Mouse (Mus musculus) ES-E14 (cell line): Measurements from ENCODE around the gene Lsm2. TPM values are rescaled to one million over a fixed set of nuclear protein-coding genes. Genes with fewer than 3 reads are reported as not detected.

Experiments
- DNase-seq: peaks from one replicate; pipeline ENCODE4 v3.0.0-alpha.2; 2013; ENCODE audit warnings: low read depth, low spot score
- H3K27ac ChIP-seq: 2 replicates; pipeline ENCODE4 v1.5.1; 2012; ENCODE audit warnings: low read depth, mild to moderate bottlenecking, low read length, moderate library complexity, mixed read lengths; ENCODE audit not compliant: poor library complexity, insufficient read depth, severe bottlenecking
- H3K36me3 ChIP-seq: 2 replicates; pipeline ENCODE4 v1.6.1; 2012; ENCODE audit warnings: mild to moderate bottlenecking, low read length, moderate library complexity, mixed read lengths; ENCODE audit not compliant: control insufficient read depth, poor library complexity, insufficient read depth, severe bottlenecking
- H3K4me1 ChIP-seq, 2 experiments: fragments of 150-350 bp in 1 of 2; sonication (generic) in 1 of 2; 2 replicates each; pipeline ENCODE4 v1.6.1; 2012; ENCODE audit warnings: low read length in 2 of 2, mild to moderate bottlenecking in 1 of 2, mixed read lengths in 1 of 2; ENCODE audit not compliant: control insufficient read depth in 2 of 2, insufficient read depth in 2 of 2, poor library complexity in 1 of 2
- H3K4me3 ChIP-seq, 2 experiments: fragments of 150-350 bp in 1 of 2; sonication (generic) in 1 of 2; 2 replicates each; pipeline ENCODE4 v1.5.1; 2012; ENCODE audit warnings: low read length in 2 of 2, low read depth in 1 of 2, mild to moderate bottlenecking in 1 of 2, mixed read lengths in 1 of 2; ENCODE audit not compliant: insufficient read depth in 1 of 2, poor library complexity in 1 of 2, severe bottlenecking in 1 of 2
- H3K9ac ChIP-seq: 2 replicates; pipeline ENCODE4 v1.6.1; 2012; ENCODE audit warnings: low read depth, mild to moderate bottlenecking, low read length, mixed read lengths; ENCODE audit not compliant: poor library complexity, insufficient read depth, severe bottlenecking
- H3K9me3 ChIP-seq: fragments of 150-350 bp; sonication (generic); 2 replicates; pipeline ENCODE4 v1.6.1; 2012; ENCODE audit warnings: low read depth, mild to moderate bottlenecking, low read length; ENCODE audit not compliant: control insufficient read depth, insufficient read depth
- CHD2 ChIP-seq: IDR thresholded peaks from 2 replicates; pipeline ENCODE4 v1.6.1; 2014; ENCODE audit warnings: mild to moderate bottlenecking, low read depth, low read length, inconsistent platforms
- HCFC1 ChIP-seq: IDR thresholded peaks from 2 replicates; pipeline ENCODE4 v1.6.1; 2012; ENCODE audit warnings: low read length, inconsistent platforms, borderline replicate concordance; ENCODE audit not compliant: insufficient read depth
- MAFK ChIP-seq: IDR thresholded peaks from 2 replicates; pipeline ENCODE4 v1.6.1; 2014; ENCODE audit warnings: mild to moderate bottlenecking, low read depth, low read length, inconsistent platforms; ENCODE audit not compliant: insufficient read depth
- ZC3H11A ChIP-seq: IDR thresholded peaks from 2 replicates; pipeline ENCODE4 v1.6.1; 2012; ENCODE audit warnings: low read depth, mild to moderate bottlenecking, inconsistent platforms, low read length, borderline replicate concordance
- ZNF384 ChIP-seq: IDR thresholded peaks from 2 replicates; pipeline ENCODE4 v1.6.1; 2012; ENCODE audit warnings: low read depth, low read length, inconsistent platforms
- in situ Hi-C, 2 experiments: fragments of 600-800 bp; cut with MboI; formaldehyde crosslinking; loops; one replicate each; pipeline ENCODE4 v1.15.1; 2025; ENCODE audit warnings: low sequenced_read_pairs in 2 of 2, inconsistent platforms in 1 of 2; ENCODE audit not compliant: unreplicated experiment in 2 of 2
- total RNA-seq: library from RNA; depleted of rRNA; stranded (reverse); fragments of 300-350 nt; gene quantifications from 2 replicates; pipeline ENCODE4 v1.2.3, GENCODE M21; 2012

Lsm2 gene
- total RNA-seq, 1 experiment: 64.4 TPM

DNA sequence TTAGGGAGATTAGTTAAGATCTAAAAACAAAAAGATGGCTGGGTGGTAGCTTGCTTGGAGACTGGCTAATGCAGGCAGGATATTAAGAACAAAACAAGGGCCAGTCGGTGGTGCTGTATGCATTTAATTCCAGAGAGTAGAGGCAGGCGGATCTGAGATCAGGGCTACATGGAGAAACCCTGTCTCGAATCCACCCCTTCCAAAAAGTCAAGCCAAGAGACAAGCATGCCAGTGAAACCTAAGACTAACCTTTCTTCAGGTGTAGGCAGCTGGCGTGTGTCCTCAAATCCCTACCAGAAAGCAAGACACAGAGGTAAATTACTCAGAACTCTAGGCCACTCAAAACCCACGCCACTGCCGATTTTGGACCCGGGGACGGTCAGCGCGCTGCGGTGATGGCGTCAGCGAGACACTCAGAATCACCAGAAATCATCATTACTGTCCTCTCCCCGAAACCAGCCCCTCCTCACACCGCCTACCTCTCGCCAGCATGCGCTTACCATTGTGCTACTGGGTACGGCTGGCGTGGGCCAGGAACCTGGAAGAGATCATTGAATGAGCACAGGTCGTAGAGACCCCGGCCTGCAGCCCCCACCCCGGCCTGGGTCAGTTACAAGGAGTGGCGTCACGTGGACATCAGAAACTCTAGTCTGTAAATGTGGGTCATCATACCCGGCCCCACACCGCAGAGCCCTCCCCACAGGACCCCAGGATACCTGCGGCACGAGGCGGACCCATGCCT lies 29.9 kb upstream of the Lsm2 start:
- no peaks in the 10 kb centered on the region for H3K4me1 ChIP-seq
- H3K36me3 ChIP-seq: peaks cover 27% of the 10 kb centered on the region
- TF ChIP-seq HCFC1 (peak; percentile 25; the same call in 1 of the 2 replicates), MAFK (no peak)
- peak overlapping the region; percentile 100 for H3K9ac ChIP-seq
- H3K27ac ChIP-seq: peak overlapping the region; percentile 96
- no peak for DNase-seq
- in situ Hi-C loops: no loop called here
- H3K4me3 ChIP-seq: peak overlapping the region; percentile 75 to 97
- no peaks in the 10 kb centered on the region for H3K9me3 ChIP-seq

DNA sequence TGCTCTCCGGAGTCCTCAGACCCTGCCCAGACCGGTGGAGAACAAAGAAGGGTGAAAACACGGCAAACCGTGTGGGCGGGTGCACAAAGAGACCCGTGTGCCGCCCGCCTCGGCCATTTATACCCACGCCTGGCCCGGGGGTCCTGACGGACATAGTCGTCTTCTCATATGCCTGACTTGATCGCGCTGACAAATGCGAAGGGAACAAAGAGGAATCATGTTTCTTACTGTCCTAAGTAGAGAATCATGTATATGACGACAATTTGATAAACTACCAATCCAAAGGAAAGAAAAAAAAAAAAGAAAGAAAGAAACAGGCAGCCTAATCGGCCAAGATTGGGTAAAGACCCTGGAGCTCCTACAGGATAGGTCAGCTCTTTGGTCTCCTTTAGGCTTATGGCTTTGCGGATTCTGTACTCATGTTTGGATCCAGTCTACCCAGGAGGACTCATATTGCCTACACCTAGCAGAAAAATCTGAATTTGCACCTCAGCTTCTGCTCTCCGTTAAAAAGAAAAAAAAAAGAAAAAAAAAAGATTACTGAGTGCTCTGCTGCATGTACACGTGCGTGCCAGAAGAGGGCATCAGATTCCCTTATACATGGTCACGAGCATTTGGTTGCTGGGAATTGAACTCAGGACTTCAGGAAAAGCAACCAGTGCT lies 29.2 kb upstream of the Lsm2 start:
- in situ Hi-C loops: no loop called here
- Histone ChIP-seq H3K36me3 (peaks cover 27% of the 10 kb centered on the region), H3K9ac (peak overlapping the region; percentile 100), H3K4me3 (peak overlapping the region; percentile 75 to 97), H3K27ac (peak overlapping the region; percentile 96), H3K4me1 (no peaks in the 10 kb centered on the region), H3K9me3 (no peaks in the 10 kb centered on the region)
- TF ChIP-seq CHD2: no peak
- peak; percentile 37; the same call in 1 of the 2 replicates for TF ChIP-seq HCFC1
- peak; percentile 90 for TF ChIP-seq ZNF384
- TF ChIP-seq ZC3H11A: no peak
- no peak for TF ChIP-seq MAFK
- no peak for DNase-seq

GRCm38 (mm10) chr17:34953258-34953657 lies 28.4 kb upstream of the Lsm2 start:
- in situ Hi-C loops: no loop called here
- TF ChIP-seq ZC3H11A: no peak
- no peak for TF ChIP-seq MAFK
- no peak for TF ChIP-seq HCFC1
- TF ChIP-seq ZNF384: no peak
- no peak for TF ChIP-seq CHD2
- H3K9ac ChIP-seq: peak overlapping the region; percentile 100; the same call in 1 of the 2 replicates
- peaks cover 27% of the 10 kb centered on the region for H3K36me3 ChIP-seq
- no peak for DNase-seq
- peak overlapping the region; percentile 75 to 97; a peak in 3 of 4 replicates for H3K4me3 ChIP-seq
- H3K4me1 ChIP-seq: no peaks in the 10 kb centered on the region
- peak overlapping the region; percentile 96; the same call in 1 of the 2 replicates for H3K27ac ChIP-seq
- H3K9me3 ChIP-seq: no peaks in the 10 kb centered on the region

- no peaks in the 10 kb centered on the region for H3K9me3 ChIP-seq
- H3K4me3 ChIP-seq: no peak overlapping the region
- in situ Hi-C loops: no loop called here
- peaks cover 27% of the 10 kb centered on the region for H3K36me3 ChIP-seq
- H3K4me1 ChIP-seq: no peaks in the 10 kb centered on the region
- H3K9ac ChIP-seq: no peak overlapping the region
- H3K27ac ChIP-seq: no peak overlapping the region
- DNase-seq: no peak
- TF ChIP-seq HCFC1 (no peak), MAFK (no peak), CHD2 (no peak), ZNF384 (no peak), ZC3H11A (no peak)
Measured at GRCm38 (mm10) chr17:34953904-34954303, 27.8 kb upstream of the Lsm2 start.
